Mouse (Mus musculus) right cerebral cortex, postnatal 25 days (tissue): ENCODE measurements around the gene Rabgap1l.

ENCODE experiments used
- DNase-seq: peaks from one replicate; pipeline ENCODE4 v3.0.0; 2022

Gene Rabgap1l

DNA sequence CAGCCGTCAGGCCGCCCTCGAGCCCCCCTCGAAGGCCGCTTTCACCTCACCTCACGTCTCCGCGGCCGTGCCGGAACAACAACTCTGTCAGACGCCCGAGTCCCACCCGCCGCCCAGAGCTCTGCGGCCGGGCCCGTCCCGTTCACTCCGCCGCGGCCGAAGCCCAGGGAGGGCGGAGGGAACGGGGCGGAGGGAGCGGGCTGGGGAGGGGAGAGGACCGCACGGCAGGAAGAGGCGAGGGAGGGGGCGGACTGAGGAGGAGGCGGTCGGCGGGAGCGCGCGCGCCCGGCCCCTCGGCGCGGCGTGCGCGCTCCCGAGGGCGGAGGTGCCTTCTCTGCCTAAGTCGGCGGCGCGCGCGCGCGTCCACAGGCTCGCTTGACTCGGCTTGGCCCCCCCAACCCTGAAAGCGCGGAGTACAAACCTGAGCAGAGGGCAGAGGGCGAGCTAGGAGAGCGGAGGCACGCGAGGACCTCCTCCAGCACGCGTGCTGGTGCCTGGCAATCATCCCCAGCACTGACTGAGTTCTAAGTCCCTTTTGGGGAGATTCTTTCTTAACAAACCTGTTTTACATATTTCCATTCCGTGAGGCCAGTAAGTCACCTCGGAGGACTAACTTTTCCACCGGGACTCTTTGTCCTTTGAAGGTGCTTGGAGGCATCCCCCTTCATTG is at the start of gene Rabgap1l:
Gene Rabgap1l, minus strand, starts transcription at position 526 of the 670 bp plus-strand sequence.
- DNase-seq: peak; percentile 72

DNA sequence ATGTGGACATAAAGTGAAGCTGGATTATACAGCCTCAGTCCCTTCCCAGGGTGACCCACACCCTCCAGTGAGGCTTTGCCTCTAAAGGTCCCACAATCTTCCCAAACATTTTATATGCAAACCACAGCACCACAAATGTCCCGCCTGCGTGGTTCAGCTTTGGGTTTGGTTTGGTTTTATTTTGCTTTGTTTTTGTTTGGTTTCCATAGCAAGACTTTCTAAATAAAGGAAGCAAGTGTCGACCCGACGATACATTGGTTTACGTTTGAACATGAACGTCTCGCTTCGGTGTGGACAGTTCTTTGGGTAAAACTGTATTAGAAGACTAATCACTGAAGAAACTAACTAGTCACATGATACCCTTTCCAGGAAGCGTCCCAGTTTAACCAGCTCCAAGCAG is 49.6 kb upstream of the Rabgap1l start:
- DNase-seq: no peak

DNA sequence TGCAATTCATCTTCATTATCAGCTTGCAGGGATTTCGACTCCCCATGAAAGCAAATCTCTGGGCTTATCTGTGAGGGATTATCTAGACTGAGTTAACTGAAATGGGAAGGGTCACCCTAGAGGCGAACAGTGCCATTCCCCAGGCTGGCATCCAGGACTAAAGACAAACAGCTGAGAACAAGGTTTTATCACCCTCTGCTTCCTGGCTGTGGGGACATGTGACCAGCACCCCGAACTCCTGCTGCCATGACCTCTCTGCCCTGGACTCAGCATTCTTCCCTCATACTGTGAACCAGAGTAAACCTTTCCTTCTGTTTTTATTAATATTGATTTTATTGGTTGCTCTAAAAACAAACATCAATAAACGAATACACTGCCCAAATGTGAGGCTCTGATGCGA is 47.6 kb upstream of the Rabgap1l start:
- no peak for DNase-seq

DNA sequence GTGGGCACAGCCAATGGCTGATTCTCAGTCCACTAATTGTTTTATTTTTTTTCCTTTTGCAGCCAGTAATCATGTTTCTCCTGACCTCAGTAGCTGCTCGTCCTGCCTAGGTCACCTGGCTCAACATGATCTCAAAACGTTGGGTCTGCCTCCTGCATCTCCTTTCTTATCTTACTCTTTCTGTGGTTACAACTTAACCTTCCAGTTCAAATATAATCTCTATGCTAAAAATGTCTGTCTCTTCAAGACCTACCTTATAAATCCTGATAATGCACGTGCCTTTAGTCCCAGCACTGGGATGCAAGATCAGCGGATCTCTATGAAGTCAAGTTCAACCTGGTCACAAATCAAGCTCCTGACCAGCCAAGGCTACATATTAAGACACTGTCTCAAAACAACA is 46.1 kb upstream of the Rabgap1l start:
- DNase-seq: no peak

DNA sequence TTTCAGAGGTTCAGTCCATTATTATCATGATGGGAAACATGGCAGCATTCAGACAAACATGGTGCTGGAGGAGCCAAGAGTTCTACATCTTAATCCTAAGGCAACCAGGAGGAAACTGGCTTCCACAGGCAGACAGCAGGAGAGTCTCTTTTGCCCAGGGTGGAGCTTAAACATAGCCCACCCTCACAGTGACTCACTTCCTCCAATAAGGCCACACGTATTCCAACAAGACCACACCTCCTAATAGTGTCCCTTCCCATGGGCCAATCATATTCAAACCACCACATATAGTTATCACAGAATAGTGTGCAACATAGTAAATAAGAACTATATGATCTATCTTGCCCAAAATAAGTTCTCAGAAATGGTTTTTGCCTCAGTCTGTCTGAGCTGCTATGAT is 41.4 kb upstream of the Rabgap1l start:
- DNase-seq: no peak

DNA sequence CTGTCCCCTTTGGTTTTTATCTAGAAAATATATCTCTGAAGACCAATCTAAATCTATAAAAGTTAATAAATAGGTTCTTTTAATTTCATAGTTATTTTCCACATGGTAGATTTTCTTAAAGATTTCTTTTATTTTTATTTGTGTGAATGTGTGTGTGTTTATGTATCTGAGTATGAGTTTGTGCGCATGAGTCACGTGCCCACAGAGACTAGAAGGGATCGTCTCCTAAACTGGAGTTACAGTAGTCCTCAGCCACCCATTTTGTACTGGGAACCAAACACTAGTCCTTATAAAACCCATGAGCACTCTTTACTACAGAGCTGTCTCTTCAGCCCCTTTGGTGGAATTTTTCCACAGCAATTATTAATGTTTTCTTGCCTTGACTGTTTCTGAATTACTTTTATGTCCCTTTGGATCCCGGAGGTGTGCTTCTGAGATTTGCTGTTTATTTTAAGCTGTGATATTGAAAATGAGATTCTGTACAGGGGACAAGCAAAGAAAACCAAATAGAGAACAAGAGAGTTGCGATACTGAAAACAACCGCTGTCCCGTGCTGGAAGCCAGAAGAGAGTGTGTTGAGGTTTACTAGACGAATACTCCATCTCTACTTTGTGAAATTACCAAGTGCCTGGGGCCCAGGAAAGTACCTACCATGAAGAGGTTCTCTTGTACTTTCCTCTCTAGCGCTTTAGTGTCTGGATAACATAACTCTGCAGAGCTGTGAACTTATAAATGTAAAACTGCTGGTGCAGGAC is 39.4 kb upstream of the Rabgap1l start:
- no peak for DNase-seq

DNA sequence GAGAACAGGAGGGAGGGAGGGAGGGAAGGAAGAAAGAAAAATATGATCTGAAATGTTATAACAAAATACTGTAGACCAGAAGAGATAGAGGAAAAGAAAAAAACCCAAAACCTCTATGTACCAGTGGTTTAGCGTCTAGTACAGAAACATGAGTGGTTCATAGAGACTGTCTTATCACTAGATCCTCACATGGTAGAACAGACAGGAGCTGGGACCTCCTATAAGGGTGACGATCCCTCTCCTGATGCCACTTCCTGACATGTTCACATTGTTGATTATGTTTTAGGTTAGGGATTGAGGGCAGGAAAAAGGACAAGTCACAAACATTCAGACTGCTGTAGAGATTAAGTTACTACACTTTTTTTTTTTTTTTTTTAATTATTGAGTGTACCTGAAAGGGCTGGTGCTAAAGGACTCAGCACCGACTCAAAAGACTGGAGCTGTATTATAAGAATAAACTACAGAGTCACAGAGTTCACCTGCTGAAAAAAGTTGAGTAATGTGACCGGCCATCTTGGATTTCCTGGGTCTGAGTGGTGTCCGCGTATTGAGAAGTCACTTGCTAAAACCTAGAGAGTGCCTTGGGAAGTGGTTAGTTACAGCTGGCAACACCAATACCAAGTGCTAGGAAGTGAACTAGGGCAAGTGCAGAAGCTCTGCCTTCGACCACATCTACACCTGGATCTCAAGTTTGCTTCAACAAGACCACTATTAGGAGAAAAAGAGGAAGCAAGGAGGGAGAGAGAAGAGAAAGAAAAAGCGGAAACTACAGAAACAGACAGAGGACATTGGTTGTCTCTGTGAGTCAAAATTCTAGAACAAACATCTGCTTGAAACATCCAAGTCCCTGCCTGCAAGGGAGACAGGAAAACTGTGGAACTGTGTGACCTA is 37.8 kb upstream of the Rabgap1l start:
- no peak for DNase-seq

DNA sequence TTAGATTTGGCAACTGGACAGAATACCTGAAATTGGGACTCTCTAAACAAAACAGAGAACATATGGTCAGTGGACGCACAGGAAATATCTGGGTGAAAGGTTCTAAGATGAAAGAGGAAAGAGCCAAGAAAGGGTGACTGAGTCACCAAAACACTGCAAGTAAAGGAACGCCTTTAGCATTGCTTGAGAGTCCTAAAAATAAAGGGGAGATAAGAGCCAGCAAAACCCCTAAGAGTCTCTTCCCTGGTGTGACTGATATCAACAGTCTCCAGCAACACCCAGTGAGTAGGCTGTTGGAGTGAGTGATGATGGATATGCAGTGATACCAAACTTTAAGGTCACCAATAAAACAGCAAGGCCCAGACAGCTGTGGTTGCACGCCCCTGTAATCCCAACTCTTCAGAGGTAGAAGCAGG is 32.4 kb upstream of the Rabgap1l start:
- DNase-seq: no peak

DNA sequence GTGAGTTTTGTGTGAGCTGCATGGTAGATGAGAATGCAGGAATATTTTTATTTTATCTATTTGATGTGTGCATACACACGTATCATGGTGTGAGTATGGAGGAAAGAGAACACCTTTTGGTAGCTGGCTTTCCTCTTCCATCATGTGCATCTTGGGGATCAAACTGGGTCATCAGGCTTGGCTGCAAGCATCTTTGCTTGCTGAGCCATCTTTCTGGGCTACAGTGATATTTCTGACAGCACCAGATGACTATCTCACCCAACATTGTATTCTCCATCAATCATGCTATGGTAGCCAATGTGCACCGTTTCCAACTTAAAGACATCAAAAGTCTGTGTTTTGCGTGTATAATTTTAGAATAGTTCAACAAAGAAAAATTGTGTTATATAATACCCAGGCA is 30.6 kb upstream of the Rabgap1l start:
- DNase-seq: no peak

DNA sequence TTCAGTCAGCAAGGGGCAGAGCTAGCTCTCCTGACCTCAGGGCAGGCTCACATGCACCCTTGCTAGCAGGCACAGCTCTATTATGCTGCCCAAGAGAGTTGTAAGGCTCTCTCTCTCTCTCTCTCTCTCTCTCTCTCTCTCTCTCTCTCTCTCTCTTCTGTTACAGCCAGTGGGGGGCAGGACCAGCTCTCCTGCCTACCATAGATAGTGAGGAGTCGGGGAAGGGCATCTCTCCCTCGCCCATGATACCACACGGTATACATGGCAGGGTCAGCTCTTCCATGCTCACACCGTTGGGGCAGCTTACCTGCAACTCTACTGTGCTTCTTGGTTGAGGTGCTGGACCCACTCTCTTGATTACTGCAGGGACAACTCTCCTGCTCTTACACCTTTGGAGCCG is 21.2 kb upstream of the Rabgap1l start:
- DNase-seq: no peak

DNA sequence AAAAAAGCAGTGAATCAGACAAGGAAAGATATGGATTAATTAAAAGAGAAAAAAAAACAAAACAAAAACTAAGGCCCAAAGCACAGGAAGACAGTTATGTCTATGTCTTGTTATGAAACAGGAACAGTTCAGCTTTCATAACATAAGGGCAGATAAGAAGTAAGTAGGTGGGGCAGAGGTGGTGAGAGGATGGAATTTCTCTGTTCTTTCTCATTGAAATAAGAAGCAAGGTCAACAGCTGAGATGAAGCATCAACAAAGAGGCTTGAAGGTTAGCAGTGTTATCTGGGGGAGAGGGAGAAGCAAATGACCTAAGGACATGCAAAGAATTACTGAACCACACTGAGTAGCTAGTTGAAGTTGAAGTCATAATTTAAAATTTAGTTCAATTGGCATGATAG is 19.4 kb upstream of the Rabgap1l start:
- DNase-seq: no peak

DNA sequence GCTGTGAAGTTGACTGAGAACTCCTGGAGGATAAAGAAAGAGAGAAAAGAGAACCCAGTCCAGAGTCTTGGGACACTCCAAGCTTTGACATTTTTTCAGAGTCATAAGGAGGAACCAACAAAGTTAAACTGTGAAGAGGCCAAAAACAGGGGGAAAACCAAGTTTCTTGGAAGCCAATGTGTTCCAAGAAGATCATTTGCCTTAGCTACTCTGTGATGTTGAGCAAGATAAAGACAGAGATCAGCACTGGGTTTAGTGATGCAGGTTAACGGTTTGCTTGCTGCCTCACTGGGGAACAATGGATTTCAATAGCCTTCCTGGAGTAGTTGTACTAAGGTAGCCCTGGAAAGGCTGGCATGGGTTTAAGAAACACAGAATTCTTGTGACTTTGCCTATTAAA is 18.9 kb upstream of the Rabgap1l start:
- DNase-seq: no peak

DNA sequence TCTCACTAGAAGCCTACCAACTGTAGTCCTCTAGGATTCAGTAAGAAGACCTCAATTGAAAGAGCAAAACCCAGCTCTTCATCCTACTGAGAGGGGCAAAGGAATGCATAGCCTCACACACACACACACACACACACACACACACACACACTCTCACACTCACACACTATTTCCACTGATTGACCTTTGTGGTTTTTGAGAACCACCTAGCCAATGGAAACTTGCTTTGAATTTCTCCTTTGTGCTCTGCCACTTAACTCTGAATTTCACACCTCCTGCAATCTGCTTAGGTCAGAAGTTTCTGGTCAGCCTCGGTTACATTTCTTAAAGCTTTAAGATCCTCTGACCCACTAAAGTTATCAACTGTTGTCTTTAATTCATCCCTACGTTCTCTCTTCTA is 12.3 kb upstream of the Rabgap1l start:
- no peak for DNase-seq

DNA sequence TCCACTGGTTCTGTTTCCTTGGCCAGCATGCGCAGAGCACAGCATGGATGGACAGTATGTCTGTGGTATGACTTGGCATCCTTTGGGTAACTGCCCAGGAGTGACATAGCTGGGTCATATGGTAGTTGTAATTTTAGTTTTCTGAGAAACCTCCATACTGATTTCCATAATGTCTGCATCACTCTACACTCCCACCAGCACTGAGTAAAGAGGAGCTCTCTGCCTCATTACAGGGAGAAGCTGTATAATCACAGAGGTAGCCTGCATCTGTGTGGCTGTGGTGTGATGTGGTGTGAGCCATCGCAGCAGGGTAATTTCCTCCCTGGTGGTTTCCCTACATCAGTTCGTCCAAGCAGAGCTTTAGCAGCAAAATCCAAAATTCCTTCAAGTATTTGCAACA is 7.0 kb upstream of the Rabgap1l start:
- DNase-seq: peak; percentile 8

DNA sequence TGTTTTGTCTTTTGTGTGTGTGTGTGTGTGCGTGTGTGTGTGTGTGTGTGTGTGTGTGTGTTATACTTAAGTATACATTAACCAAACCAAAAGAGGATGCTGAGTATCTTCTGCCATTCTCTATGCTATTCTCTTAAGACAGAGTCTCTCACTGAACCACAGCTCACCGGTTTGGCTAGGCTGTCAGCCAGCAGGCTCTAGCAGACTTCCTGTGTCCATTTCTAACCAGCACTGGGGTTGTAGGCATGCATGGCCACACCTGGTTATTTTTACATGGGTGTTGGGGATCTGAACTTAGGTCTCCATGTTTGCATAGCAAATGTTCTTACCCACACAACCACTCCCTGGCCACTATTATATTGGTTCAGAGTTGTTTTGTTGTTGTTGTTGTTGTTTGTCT is 2.0 kb upstream of the Rabgap1l start:
- DNase-seq: no peak

DNA sequence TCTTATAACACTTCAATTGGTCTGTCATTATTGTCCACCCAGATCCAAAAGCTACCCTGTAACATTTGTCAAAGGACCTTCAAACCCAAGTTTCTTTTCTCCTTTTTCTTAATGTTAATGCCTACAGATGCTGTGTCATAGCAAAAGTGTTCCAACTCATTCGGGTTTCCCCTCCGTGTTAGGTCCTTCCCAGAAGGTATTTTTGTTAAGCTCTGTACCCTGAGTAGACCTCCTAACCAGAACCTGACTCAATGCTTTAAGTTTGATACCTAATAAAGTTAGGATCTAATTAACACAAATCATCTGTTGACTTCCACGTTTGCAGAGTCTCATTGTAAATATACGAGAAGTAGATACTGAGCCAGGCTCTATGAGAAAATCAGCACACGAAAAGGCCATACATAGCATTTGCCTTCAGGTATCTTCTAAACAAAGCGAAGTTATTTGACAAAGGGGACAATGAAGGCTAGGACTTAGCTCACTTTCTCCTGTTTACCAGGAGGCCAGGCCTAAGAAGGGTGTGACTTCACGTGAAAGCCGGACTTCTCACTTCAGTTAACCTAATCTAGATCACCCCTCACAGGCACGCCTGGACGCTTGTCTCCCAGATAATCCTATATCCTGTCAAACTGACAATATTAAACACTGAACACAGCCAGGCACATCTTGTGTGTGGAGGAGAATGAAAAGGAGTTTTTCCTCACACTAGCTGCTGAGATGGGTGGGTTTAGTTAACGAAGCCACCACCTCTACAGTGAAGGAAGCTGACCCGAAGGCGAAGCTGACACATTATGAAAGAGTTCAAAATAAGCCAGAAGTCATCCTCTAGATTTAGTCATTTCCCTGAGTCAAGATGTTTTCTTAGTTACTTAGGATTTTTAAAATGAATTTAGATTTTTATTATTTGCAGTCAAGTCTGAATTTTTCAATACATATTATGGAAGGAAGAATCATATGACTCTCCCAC is 1.1 kb upstream of the Rabgap1l start:
- DNase-seq: no peak

DNA sequence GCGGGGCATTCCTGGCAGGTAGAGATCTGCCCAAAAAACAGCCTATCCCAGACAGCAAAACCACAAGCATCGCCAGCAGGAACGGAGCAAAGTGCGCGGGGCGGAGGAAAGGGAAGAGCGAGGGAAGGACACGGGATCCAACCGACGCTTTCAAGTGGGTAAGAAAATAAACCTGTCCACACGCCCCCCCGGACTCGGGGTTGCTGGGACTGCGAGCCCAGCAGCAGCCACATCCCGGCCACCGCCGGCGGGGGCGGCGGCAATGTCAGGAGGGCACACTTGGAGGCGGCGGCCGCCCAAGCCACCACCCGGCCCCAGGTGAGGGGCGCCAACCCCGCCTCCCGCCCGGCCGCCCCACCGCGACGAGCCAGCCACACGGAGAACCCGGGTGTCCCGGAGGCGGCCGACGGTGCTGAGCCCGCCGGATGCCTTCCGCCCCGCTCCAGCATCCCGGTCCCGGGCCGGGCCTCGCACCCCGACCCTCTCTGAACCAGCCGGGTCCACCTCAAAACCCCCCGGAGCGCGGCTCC is 790 bp downstream of the Rabgap1l start:
- no peak for DNase-seq

DNA sequence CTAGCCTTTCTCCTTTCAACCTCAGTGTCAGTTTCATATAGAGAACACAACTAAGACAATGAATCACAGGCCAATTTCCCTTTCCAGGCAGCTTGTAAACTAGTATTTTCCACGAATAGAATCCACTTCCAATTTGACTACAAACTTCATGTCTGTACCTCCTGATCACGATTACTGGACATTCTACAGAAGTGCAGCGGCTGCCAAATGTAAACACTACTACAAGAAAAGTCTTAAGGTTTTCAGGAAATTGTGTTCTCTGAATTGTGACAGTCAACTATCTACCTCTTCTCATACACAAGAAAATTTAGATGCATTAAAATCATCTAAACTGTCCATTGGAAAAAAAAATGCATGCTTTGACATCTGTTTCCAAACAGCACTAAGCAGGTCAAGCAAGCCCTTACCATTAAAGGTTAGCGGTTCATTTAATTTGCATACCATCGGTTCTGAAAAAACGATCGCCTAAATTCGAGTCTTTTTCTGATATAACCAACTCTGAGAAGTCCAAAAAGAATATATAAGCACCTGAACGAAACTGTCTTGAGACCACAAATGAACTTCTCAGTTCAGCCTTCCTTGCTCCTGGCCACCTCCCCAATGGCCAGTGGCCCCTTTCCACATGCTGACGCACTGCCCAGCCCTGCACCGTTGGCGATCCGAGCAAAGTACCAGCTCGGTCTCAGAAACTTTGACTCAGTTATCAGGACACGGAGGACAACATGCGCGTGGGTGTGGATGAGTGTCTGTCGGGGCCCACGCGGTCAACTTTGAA is 1.4 kb downstream of the Rabgap1l start:
- no peak for DNase-seq

DNA sequence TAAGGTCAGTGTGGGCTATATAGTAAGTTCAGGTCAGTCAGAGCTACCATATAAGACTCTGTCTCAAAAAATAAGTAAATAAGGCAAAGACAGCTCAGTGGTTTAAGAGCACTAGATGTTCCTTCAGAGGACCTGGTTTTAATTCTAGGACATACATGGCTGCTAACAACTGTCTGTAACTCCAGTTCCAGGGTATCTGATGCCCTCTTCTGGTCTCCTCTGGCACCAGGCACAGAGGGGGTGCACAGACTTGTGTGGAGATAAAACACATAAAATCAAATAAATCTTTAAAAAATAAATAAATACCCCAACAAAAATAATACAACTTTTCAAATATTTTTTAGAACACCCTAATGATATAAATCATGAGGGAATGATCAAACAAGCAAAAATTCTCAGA is 2.4 kb downstream of the Rabgap1l start:
- no peak for DNase-seq

DNA sequence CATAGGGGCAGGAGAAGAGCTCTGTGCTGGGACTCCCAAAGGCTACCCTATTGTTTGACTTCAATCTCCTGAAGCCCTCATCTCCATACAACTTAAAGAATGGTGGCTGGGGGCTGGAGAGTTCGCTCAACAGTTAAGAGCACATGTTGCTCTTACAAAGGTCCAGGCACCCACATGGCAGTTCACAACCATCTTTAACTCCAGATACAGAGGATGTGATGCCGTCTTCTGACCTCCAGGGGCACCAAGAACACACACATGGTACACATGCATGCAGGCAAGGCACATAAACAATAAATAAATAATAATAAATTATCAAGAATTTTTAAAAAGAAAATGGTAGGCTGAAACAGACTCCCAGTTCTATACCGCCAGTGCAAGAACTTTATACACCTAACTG is 3.1 kb downstream of the Rabgap1l start:
- DNase-seq: no peak

DNA sequence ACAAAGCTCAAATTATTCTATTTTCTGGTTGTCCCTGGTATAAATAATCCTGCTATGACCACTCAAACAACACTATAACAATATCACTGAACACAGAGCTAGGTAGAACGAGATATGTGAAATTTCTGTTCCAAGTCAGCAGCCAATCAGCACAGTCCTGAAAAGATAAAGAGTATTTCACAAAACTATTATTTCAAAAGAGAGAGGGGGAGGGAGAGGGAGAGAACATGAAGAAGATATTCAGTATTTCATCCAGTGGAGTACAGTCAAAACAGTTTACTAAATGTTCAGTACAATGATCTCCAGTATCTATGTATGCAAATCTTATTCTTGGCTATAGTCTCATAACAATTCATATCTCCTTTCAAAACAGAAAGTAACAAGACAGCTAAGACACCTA is 5.1 kb downstream of the Rabgap1l start:
- no peak for DNase-seq
